Mouse (Mus musculus): ENCODE results near the gene Cc2d2b. TPM values are rescaled to one million over a fixed set of nuclear protein-coding genes. Genes with fewer than 3 reads are reported as not detected.

The Cc2d2b gene
- total RNA-seq, 1 experiment: 0.40 TPM

- in situ Hi-C loops (cut with MboI; ENCODE audit: low sequenced_read_pairs in 2 of 2, unreplicated experiment in 2 of 2): no loop called here
- no peak overlapping the region for H3K4me3 ChIP-seq (ENCODE audit: insufficient read depth in 1 of 2, low read depth in 1 of 2, low read length in 2 of 2, poor library complexity in 1 of 2, severe bottlenecking in 1 of 2)
- no peak overlapping the region for H3K27ac ChIP-seq (ENCODE audit: insufficient read depth, low read depth, low read length, poor library complexity, severe bottlenecking)
- TF ChIP-seq ZNF384 (IDR thresholded peaks at IDR 0.05; ENCODE audit: low read depth, low read length) (no peak), ZC3H11A (IDR thresholded peaks at IDR 0.05; ENCODE audit: borderline replicate concordance, low read depth, low read length) (no peak), HCFC1 (IDR thresholded peaks at IDR 0.05; ENCODE audit: borderline replicate concordance, insufficient read depth, low read length) (no peak), CHD2 (IDR thresholded peaks at IDR 0.05; ENCODE audit: low read depth, low read length) (no peak)
- H3K4me1 ChIP-seq (ENCODE audit: control insufficient read depth in 2 of 2, insufficient read depth in 2 of 2, low read length in 2 of 2, poor library complexity in 1 of 2): no peaks in the 10 kb centered on the region
- no peak for DNase-seq (ENCODE audit: low read depth, low spot score)
- no peaks in the 10 kb centered on the region for H3K36me3 ChIP-seq (ENCODE audit: control insufficient read depth, insufficient read depth, low read length, poor library complexity, severe bottlenecking)
- no peak overlapping the region for H3K9ac ChIP-seq (ENCODE audit: insufficient read depth, low read depth, low read length, poor library complexity, severe bottlenecking)
- no peaks in the 10 kb centered on the region for H3K9me3 ChIP-seq (ENCODE audit: control insufficient read depth, insufficient read depth, low read depth, low read length)
Observed at GRCm38 (mm10) chr19:40728732-40729420, 19.7 kb upstream of the Cc2d2b start.

GRCm38 (mm10) chr19:40733409-40733808 is 15.1 kb upstream of the Cc2d2b start:
- H3K4me1 ChIP-seq (ENCODE audit: control insufficient read depth in 2 of 2, insufficient read depth in 2 of 2, low read length in 2 of 2, poor library complexity in 1 of 2): no peaks in the 10 kb centered on the region; a peak in 1 of 4 replicates
- in situ Hi-C loops (cut with MboI; ENCODE audit: low sequenced_read_pairs in 2 of 2, unreplicated experiment in 2 of 2): no loop called here
- no peak overlapping the region for H3K9ac ChIP-seq (ENCODE audit: insufficient read depth, low read depth, low read length, poor library complexity, severe bottlenecking)
- H3K4me3 ChIP-seq (ENCODE audit: insufficient read depth in 1 of 2, low read depth in 1 of 2, low read length in 2 of 2, poor library complexity in 1 of 2, severe bottlenecking in 1 of 2): no peak overlapping the region
- no peaks in the 10 kb centered on the region for H3K9me3 ChIP-seq (ENCODE audit: control insufficient read depth, insufficient read depth, low read depth, low read length)
- DNase-seq (ENCODE audit: low read depth, low spot score): no peak
- H3K27ac ChIP-seq (ENCODE audit: insufficient read depth, low read depth, low read length, poor library complexity, severe bottlenecking): no peak overlapping the region
- no peaks in the 10 kb centered on the region for H3K36me3 ChIP-seq (ENCODE audit: control insufficient read depth, insufficient read depth, low read length, poor library complexity, severe bottlenecking)
- TF ChIP-seq ZNF384 (IDR thresholded peaks at IDR 0.05; ENCODE audit: low read depth, low read length) (no peak), HCFC1 (IDR thresholded peaks at IDR 0.05; ENCODE audit: borderline replicate concordance, insufficient read depth, low read length) (no peak), CHD2 (IDR thresholded peaks at IDR 0.05; ENCODE audit: low read depth, low read length) (no peak), ZC3H11A (IDR thresholded peaks at IDR 0.05; ENCODE audit: borderline replicate concordance, low read depth, low read length) (no peak)

- no peaks in the 10 kb centered on the region for H3K36me3 ChIP-seq (ENCODE audit: control insufficient read depth, insufficient read depth, low read length, poor library complexity, severe bottlenecking)
- no peak for TF ChIP-seq CHD2 (IDR thresholded peaks at IDR 0.05; ENCODE audit: low read depth, low read length)
- no peak for TF ChIP-seq ZC3H11A (IDR thresholded peaks at IDR 0.05; ENCODE audit: borderline replicate concordance, low read depth, low read length)
- TF ChIP-seq HCFC1 (IDR thresholded peaks at IDR 0.05; ENCODE audit: borderline replicate concordance, insufficient read depth, low read length): no peak
- TF ChIP-seq ZNF384 (IDR thresholded peaks at IDR 0.05; ENCODE audit: low read depth, low read length): no peak
- no peak for TF ChIP-seq MAFK (IDR thresholded peaks at IDR 0.05; ENCODE audit: insufficient read depth, low read depth, low read length)
- H3K27ac ChIP-seq (ENCODE audit: insufficient read depth, low read depth, low read length, poor library complexity, severe bottlenecking): no peak overlapping the region
- H3K4me3 ChIP-seq (ENCODE audit: insufficient read depth in 1 of 2, low read depth in 1 of 2, low read length in 2 of 2, poor library complexity in 1 of 2, severe bottlenecking in 1 of 2): no peak overlapping the region
- no peaks in the 10 kb centered on the region for H3K9me3 ChIP-seq (ENCODE audit: control insufficient read depth, insufficient read depth, low read depth, low read length)
- in situ Hi-C loops (cut with MboI; ENCODE audit: low sequenced_read_pairs in 2 of 2, unreplicated experiment in 2 of 2): no loop called here
- H3K9ac ChIP-seq (ENCODE audit: insufficient read depth, low read depth, low read length, poor library complexity, severe bottlenecking): no peak overlapping the region
- DNase-seq (ENCODE audit: low read depth, low spot score): no peak
- peaks cover 0 to 3% of the 10 kb centered on the region in 2 experiments; a peak in 1 of 4 replicates for H3K4me1 ChIP-seq (ENCODE audit: control insufficient read depth in 2 of 2, insufficient read depth in 2 of 2, low read length in 2 of 2, poor library complexity in 1 of 2)
Observed at GRCm38 (mm10) chr19:40733849-40734248, 14.7 kb upstream of the Cc2d2b start.

- DNase-seq (ENCODE audit: low read depth, low spot score): peak; percentile 83
- Histone ChIP-seq H3K36me3 (ENCODE audit: control insufficient read depth, insufficient read depth, low read length, poor library complexity, severe bottlenecking) (no peaks in the 10 kb centered on the region), H3K9ac (ENCODE audit: insufficient read depth, low read depth, low read length, poor library complexity, severe bottlenecking) (peak overlapping the region; percentile 57; the same call in 1 of the 2 replicates), H3K4me3 (ENCODE audit: insufficient read depth in 1 of 2, low read depth in 1 of 2, low read length in 2 of 2, poor library complexity in 1 of 2, severe bottlenecking in 1 of 2) (no peak overlapping the region), H3K9me3 (ENCODE audit: control insufficient read depth, insufficient read depth, low read depth, low read length) (no peaks in the 10 kb centered on the region), H3K27ac (ENCODE audit: insufficient read depth, low read depth, low read length, poor library complexity, severe bottlenecking) (no peak overlapping the region), H3K4me1 (ENCODE audit: control insufficient read depth in 2 of 2, insufficient read depth in 2 of 2, low read length in 2 of 2, poor library complexity in 1 of 2) (peaks cover 0 to 3% of the 10 kb centered on the region in 2 experiments; a peak in 1 of 4 replicates)
- peak; percentile 91 for TF ChIP-seq CHD2 (IDR thresholded peaks at IDR 0.05; ENCODE audit: low read depth, low read length)
- TF ChIP-seq MAFK (IDR thresholded peaks at IDR 0.05; ENCODE audit: insufficient read depth, low read depth, low read length): no peak
- in situ Hi-C loops (cut with MboI; ENCODE audit: low sequenced_read_pairs in 2 of 2, unreplicated experiment in 2 of 2): no loop called here
Observed at GRCm38 (mm10) chr19:40736680-40737512, 11.7 kb upstream of the Cc2d2b start.
